Mouse (Mus musculus): ENCODE measurements at regions not wholly inside any gene's neighbourhood (a gene's known extent, or its start where the extent isn't known, plus 50 kb on each side); places are given as distances from the start of the nearest gene placed in this dataset.

- TF ChIP-seq CTCF (IDR thresholded peaks at IDR 0.05; ENCODE audit: borderline replicate concordance, extremely low read depth, insufficient read depth, insufficient read length) (no peak), POLR2A (IDR thresholded peaks at IDR 0.05; ENCODE audit: borderline replicate concordance, extremely low read depth, insufficient read depth, insufficient read length, poor library complexity, severe bottlenecking) (no peak)
Observed at GRCm38 (mm10) chr5:75499053-75499452, 75.7 kb upstream of the Kit start.

Data from brain, embryonic 14.5 days (tissue).